In the genomic region with DNA sequence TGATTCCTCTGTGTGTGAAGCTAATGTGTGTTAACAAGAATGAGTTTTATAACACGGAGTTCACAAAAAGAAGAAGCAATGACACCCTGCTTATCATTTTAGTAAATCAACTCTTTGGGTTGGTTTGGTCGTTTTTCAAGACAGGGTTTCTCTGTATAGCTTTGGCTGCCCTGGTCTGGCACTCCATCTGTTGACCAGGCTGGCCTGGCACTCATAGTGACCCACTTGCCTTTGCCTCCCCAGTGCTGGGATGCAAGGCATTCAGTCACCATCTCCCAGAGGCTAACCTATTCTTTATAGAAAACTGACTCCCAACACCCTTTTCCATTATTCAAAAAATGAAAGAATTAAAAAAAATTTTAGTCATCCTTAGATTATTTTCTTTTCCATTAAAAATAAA, we compare ENCODE assay signal across 19 mouse cellular contexts. TPM values are rescaled to one million over a fixed set of nuclear protein-coding genes. Genes with fewer than 3 reads are reported as not detected.
A peak's percentile ranks its signal among the peaks of the same experiment; 100 is the strongest.
DNase-seq lines count a peak whose midpoint lies in the region; ATAC-seq and TF ChIP-seq lines count a peak whose summit lies in the region.
"Had no signal": no experiment of that assay in that cellular context is flagged by ENCODE, and none has a peak within 500 bp of the region (broad histone marks: within the 10 kb centered on the region; RNA-seq: fewer than 3 reads in every experiment).

No protein-coding gene starts in this region.

- no peak overlapping the region for H3K4me3 ChIP-seq in cerebellum, adult 2 months (replicated peaks; ENCODE audit: insufficient read depth, low read depth, low read length)
- no peak overlapping the region for H3K4me3 ChIP-seq in limb, embryonic 10.5 days
- no peak overlapping the region for H3K4me3 ChIP-seq in midbrain, embryonic 15.5 days
- H3K4me3 ChIP-seq: embryonic facial prominence, embryonic 13.5 days; forebrain, embryonic 12.5 days; heart, embryonic 12.5 days; hindbrain, embryonic 10.5 days; intestine, embryonic 15.5 days had no signal

- no peak overlapping the region for H3K27ac ChIP-seq in cerebellum, adult 2 months (ENCODE audit: insufficient read depth, low read length)
- no peak overlapping the region for H3K27ac ChIP-seq in limb, embryonic 10.5 days
- H3K27ac ChIP-seq in midbrain, embryonic 15.5 days: no peak overlapping the region
- H3K27ac ChIP-seq: embryonic facial prominence, embryonic 13.5 days; forebrain, embryonic 12.5 days; hindbrain, embryonic 10.5 days; hindbrain, embryonic 14.5 days; intestine, embryonic 15.5 days had no signal

- H3K4me2 ChIP-seq in midbrain, embryonic 15.5 days: no peak overlapping the region
- H3K4me2 ChIP-seq: embryonic facial prominence, embryonic 13.5 days; forebrain, embryonic 12.5 days; heart, embryonic 12.5 days; hindbrain, embryonic 14.5 days; intestine, embryonic 15.5 days had no signal

- no peak overlapping the region for H3K9ac ChIP-seq in midbrain, embryonic 15.5 days
- H3K9ac ChIP-seq: embryonic facial prominence, embryonic 13.5 days; forebrain, embryonic 12.5 days; heart, embryonic 12.5 days; hindbrain, embryonic 14.5 days; intestine, embryonic 15.5 days had no signal

- H3K27me3 ChIP-seq in cerebellum, adult 2 months (ENCODE audit: control insufficient read depth, insufficient read depth, low read length): no peaks in the 10 kb centered on the region
- no peaks in the 10 kb centered on the region for H3K27me3 ChIP-seq in limb, embryonic 10.5 days (ENCODE audit: low read depth, poor library complexity, severe bottlenecking)
- H3K27me3 ChIP-seq in midbrain, embryonic 15.5 days (replicated peaks): no peaks in the 10 kb centered on the region
- H3K27me3 ChIP-seq: CH12.LX; embryonic facial prominence, embryonic 13.5 days; forebrain, embryonic 12.5 days; heart, embryonic 12.5 days; intestine, embryonic 15.5 days; Patski had no signal

- H3K9me3 ChIP-seq in limb, embryonic 10.5 days (replicated peaks): no peaks in the 10 kb centered on the region
- H3K9me3 ChIP-seq in midbrain, embryonic 15.5 days: no peaks in the 10 kb centered on the region
- H3K9me3 ChIP-seq: embryonic facial prominence, embryonic 13.5 days; forebrain, embryonic 12.5 days; heart, embryonic 12.5 days; hindbrain, embryonic 10.5 days; intestine, embryonic 15.5 days had no signal

- peak; percentile 20; the same call in 1 of the 2 replicates for TF ChIP-seq CTCF in cerebellum, adult 2 months (IDR thresholded peaks at IDR 0.05; ENCODE audit: borderline replicate concordance, insufficient read depth, low read depth, low read length)

- ATAC-seq in midbrain, embryonic 15.5 days (replicated peaks): no peak
- ATAC-seq: activated CD4-positive, CD25-positive, alpha-beta regulatory T cell, adult 4 months; forebrain, embryonic 16.5 days; intestine, embryonic 15.5 days; Patski had no signal

- WGBS in cerebellum, adult 2 months: 29% methylated on average over 2 of the region's 2 CpGs
- 76% methylated on average over 2 of the region's 2 CpGs for WGBS in limb, embryonic 10.5 days
- WGBS in midbrain, embryonic 15.5 days: 82% methylated on average over 2 of the region's 2 CpGs

- DNase-seq in cerebellum, adult 11 months: peak; percentile 62
- DNase-seq in cerebellum, adult 2 months: peak; percentile 62 to 82
- DNase-seq in cerebellum, postnatal 10 days: peak; percentile 39 to 43
- DNase-seq in limb, embryonic 10.5 days (ENCODE audit: low spot score): no peak
- DNase-seq in adrenal gland, adult 18-20 months (ENCODE audit: low spot score in 2 of 2): no peak
- DNase-seq: adrenal gland, postnatal 10 days; gastrocnemius, postnatal 14 days; kidney, adult 18-20 months had no signal

- peaks cover 12% of the 10 kb centered on the region for H3K4me1 ChIP-seq in cerebellum, adult 2 months (ENCODE audit: control insufficient read depth, insufficient read depth, low read length)
- no peaks in the 10 kb centered on the region; the same call in 1 of the 2 replicates for H3K4me1 ChIP-seq in limb, embryonic 10.5 days
- no peaks in the 10 kb centered on the region for H3K4me1 ChIP-seq in midbrain, embryonic 15.5 days
- H3K4me1 ChIP-seq: forebrain, embryonic 12.5 days had no signal

- no peaks in the 10 kb centered on the region for H3K36me3 ChIP-seq in limb, embryonic 10.5 days
- no peaks in the 10 kb centered on the region for H3K36me3 ChIP-seq in midbrain, embryonic 15.5 days (replicated peaks)
- H3K36me3 ChIP-seq: embryonic facial prominence, embryonic 13.5 days; forebrain, embryonic 12.5 days; heart, embryonic 12.5 days; hindbrain, embryonic 10.5 days; intestine, embryonic 15.5 days had no signal

- TF ChIP-seq POLR2A in cerebellum, adult 2 months (IDR thresholded peaks at IDR 0.05; ENCODE audit: borderline replicate concordance, insufficient read depth, low read length): no peak

RNA-seq across cellular contexts. Expression of gene Proser2, which starts 8.9 kb away (rescaled TPM):
- 7.7 and 10.7 TPM in 2 replicates for polyA plus RNA-seq in cerebellum, adult 2 months (2012; rRNA removed)
- 4.2 and 5.1 TPM in 2 replicates for polyA plus RNA-seq in limb, embryonic 10.5 days (2016; fragmentation: Nextera tagmentation; extraction: Ambion mirVana)
- polyA plus RNA-seq in midbrain, embryonic 15.5 days (2015; fragmentation: Nextera tagmentation; extraction: Ambion mirVana): 6.3 and 6.8 TPM in 2 replicates
- 10 to 100 TPM; 14.0 to 21.6 TPM for total RNA-seq in adrenal gland, adult 18-20 months (2021)
- polyA plus RNA-seq: activated CD4-positive, CD25-positive, alpha-beta regulatory T cell, adult 4 months had no signal

Comparison
In these comparisons a context has a peak if more than half of its experiments do, and no peak if none do; other contexts are left out.
1. DNase-seq: peak in cerebellum, adult 11 months (single experiment), cerebellum, adult 2 months (2 of 2) and cerebellum, postnatal 10 days (2 of 2); none in limb, embryonic 10.5 days (single experiment) and adrenal gland, adult 18-20 months (0 of 2).